Mouse (Mus musculus) stomach, embryonic 14.5 days (tissue): ENCODE measurements around the gene Coq10b. TPM values are rescaled to one million over a fixed set of nuclear protein-coding genes. Genes with fewer than 3 reads are reported as not detected.
"Not testable (repeated sequence)": the region's sequence is repeated elsewhere in the genome, so short reads cannot be mapped to it uniquely, and the experiment has no call there.

Experiments used
- ATAC-seq: fragments of 200-750 bp; cut with Nextera tagmentation; 2 replicates; pipeline ENCODE4 v1.8.0; 2017; ENCODE audit warnings: low read depth, moderate TSS enrichment; ENCODE audit not compliant: insufficient number of reproducible peaks, insufficient read depth, low FRiP score
- H3K27ac ChIP-seq: fragments of 300-500 bp; sonication (generic); 2 replicates; pipeline ENCODE4 v1.5.1; 2014; ENCODE audit warnings: mild to moderate bottlenecking, low read length, moderate library complexity, mixed read lengths
- H3K27me3 ChIP-seq: fragments of 300-500 bp; sonication (generic); 2 replicates; pipeline ENCODE4 v1.6.1; 2014; ENCODE audit warnings: low read length, control low read depth, mixed read lengths; ENCODE audit not compliant: control insufficient read depth, insufficient read depth
- H3K36me3 ChIP-seq: fragments of 300-500 bp; sonication (generic); 2 replicates; pipeline ENCODE4 v1.6.1; 2014; ENCODE audit warnings: mild to moderate bottlenecking, control low read depth, low read length, moderate library complexity, mixed read lengths; ENCODE audit not compliant: control insufficient read depth, insufficient read depth
- H3K4me1 ChIP-seq: fragments of 300-500 bp; sonication (generic); 2 replicates; pipeline ENCODE4 v1.6.1; 2014; ENCODE audit warnings: low read length, control low read depth, mixed read lengths; ENCODE audit not compliant: control insufficient read depth, insufficient read depth
- H3K4me2 ChIP-seq: fragments of 300-500 bp; sonication (generic); replicated peaks from 2 replicates; pipeline ENCODE4 v1.6.1; 2014; ENCODE audit warnings: low read depth, low read length, control low read depth
- H3K4me3 ChIP-seq: fragments of 300-500 bp; sonication (generic); 2 replicates; pipeline ENCODE4 v1.5.1; 2014; ENCODE audit warnings: low read depth, low read length, control low read depth
- H3K9ac ChIP-seq: fragments of 300-500 bp; sonication (generic); replicated peaks from 2 replicates; pipeline ENCODE4 v1.6.1; 2014; ENCODE audit warnings: low read depth, mild to moderate bottlenecking, control low read depth, low read length, moderate library complexity, mixed read lengths
- H3K9me3 ChIP-seq: fragments of 300-500 bp; sonication (generic); 2 replicates; pipeline ENCODE4 v1.6.1; 2016; ENCODE audit warnings: low read depth, low read length, control low read depth; ENCODE audit not compliant: control insufficient read depth
- WGBS: fragments of 180-500 bp; shearing (Covaris S2); extraction: QIAGEN DNeasy Blood & Tissue Kit; methylation state at CpG from one replicate; pipeline ENCODE4 v1.1.7; 2014; 5-methylcytosine and 5-hydroxymethylcytosine counted together
- polyA plus RNA-seq: library from polyadenylated mRNA; unstranded; fragments of >200 nt; fragmentation: Nextera tagmentation; extraction: Ambion mirVana; gene quantifications from 2 replicates; pipeline ENCODE4 v1.2.1, GENCODE M21; 2014

Coq10b gene
- 19.7 and 24.1 TPM in 2 replicates for polyA plus RNA-seq

DNA sequence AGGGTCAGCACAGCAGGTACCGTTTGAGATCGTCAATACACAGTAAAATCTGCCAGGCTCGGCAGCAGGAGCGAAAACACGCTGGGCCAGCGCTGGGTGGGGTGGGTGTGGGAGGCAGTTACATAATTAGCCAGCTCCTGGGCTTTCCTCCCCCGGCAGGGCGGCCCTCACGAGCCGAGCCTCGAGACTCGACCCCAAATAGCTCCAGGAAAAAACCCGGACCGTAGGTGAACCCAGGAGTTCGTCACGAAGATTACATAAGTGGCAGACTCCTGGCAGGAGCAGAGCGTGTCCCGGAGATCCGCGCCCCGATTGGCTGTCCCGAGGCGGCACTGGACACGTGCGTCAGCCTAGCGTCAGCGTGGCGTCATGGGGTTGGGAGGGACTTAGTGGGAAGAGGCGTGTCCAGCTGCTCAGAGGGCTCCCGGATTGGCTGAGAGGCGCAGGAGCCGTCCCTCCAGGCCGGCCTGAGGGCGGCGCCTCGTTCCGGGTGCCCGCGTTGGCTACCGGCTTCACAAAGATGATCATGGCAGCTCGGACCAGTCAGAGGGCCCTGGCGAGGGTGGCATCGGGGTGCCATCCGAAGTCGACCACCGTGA is at the start of gene Coq10b:
Gene Coq10b (plus strand): TSS at position 416 of the 599 bp plus-strand sequence.
- peak; percentile 100 for ATAC-seq
- WGBS, result under 1% methylated on average over 45 of the region's 46 CpGs
- H3K9ac ChIP-seq, result peak within 1 kb of the TSS; percentile 64

DNA sequence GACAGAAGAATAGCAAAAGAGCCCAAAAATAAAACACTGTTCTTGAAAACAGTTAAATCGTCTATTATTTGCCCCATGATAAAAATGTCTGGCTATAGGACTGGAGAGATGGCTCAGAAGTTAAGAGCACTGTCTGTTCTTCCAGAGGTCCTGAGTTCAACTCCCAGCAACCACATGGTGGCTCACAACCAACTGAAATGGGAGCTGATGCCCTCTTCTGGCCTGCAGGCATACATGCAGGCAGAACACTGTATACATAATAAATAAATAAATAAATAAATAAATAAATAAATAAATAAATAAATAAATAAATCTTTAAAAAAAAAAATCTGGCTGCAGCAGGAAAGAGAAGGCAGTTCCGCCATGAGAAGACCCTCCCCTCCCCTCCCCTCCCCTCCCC is 44.3 kb upstream of the Coq10b start:
- not testable (repeated sequence) for ATAC-seq, H3K27ac ChIP-seq, H3K9ac ChIP-seq, H3K4me2 ChIP-seq, H3K4me3 ChIP-seq, H3K4me1 ChIP-seq, H3K9me3 ChIP-seq, H3K27me3 ChIP-seq
- 85% methylated on average over 2 of the region's 2 CpGs for WGBS
- H3K36me3 ChIP-seq, result peaks cover 67% of the 10 kb centered on the region

More for the DNA sequence above, at the start of gene Coq10b:
- Histone ChIP-seq H3K27me3 (no peaks in the 10 kb centered on the region), H3K9me3 (no peaks in the 10 kb centered on the region), H3K27ac (peak within 1 kb of the TSS; percentile 67), H3K4me1 (peaks cover 2% of the 10 kb centered on the region; the same call in 1 of the 2 replicates), H3K4me2 (peak within 1 kb of the TSS; percentile 85), H3K36me3 (no peaks in the 10 kb centered on the region), H3K4me3 (peak within 1 kb of the TSS; percentile 87)

DNA sequence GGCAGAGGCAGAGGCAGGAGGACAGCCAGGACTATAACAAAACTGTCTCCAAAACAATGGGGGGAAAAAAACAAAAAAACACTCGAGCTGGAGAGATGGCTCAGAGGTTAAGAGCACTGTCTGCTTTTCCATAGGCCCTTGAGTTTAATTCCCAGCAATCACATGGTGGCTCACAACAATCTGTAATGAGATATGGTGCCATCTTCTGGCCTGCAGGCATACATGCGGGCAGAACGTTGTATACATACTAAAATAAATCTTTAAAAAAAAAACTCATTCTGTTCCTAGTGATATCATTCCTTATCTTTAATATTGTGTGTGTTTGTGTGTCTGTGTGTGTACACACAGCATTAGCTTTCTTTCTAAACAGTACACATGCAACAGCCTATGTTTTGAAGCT is 40.1 kb upstream of the Coq10b start:
- 63% methylated on average over 3 of the region's 3 CpGs for WGBS
- peaks cover 68% of the 10 kb centered on the region for H3K36me3 ChIP-seq

DNA sequence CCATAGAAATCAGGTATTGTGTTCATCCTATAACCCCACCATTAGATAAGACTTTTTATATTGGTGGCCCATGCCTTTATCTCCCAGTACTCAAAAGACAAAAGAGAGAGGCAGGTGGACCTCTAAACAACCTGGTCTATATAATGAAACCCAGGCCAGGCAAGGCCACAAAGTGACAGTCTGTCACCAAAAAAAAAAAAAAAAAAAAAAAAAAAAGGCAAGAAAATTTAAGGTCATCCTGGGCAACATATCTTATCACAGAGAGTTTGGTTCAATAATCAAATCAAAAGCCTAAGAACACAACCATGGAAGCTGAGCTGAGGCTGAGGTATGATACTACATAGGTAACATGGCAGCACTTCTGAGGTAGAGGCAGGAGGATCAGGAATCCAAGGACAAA is 30.7 kb upstream of the Coq10b start:
- Histone ChIP-seq H3K9me3 (no peaks in the 10 kb centered on the region), H3K4me2 (no peak overlapping the region), H3K9ac (no peak overlapping the region), H3K27ac (no peak overlapping the region), H3K27me3 (no peaks in the 10 kb centered on the region), H3K36me3 (peaks cover 21% of the 10 kb centered on the region), H3K4me3 (no peak overlapping the region), H3K4me1 (no peaks in the 10 kb centered on the region)
- ATAC-seq, result no peak

More for the DNA sequence above, 40.1 kb upstream of the Coq10b start:
- Histone ChIP-seq H3K4me2 (no peak overlapping the region), H3K4me3 (no peak overlapping the region), H3K9ac (no peak overlapping the region), H3K9me3 (no peaks in the 10 kb centered on the region), H3K27me3 (no peaks in the 10 kb centered on the region), H3K4me1 (no peaks in the 10 kb centered on the region), H3K27ac (no peak overlapping the region)
- ATAC-seq, result no peak

DNA sequence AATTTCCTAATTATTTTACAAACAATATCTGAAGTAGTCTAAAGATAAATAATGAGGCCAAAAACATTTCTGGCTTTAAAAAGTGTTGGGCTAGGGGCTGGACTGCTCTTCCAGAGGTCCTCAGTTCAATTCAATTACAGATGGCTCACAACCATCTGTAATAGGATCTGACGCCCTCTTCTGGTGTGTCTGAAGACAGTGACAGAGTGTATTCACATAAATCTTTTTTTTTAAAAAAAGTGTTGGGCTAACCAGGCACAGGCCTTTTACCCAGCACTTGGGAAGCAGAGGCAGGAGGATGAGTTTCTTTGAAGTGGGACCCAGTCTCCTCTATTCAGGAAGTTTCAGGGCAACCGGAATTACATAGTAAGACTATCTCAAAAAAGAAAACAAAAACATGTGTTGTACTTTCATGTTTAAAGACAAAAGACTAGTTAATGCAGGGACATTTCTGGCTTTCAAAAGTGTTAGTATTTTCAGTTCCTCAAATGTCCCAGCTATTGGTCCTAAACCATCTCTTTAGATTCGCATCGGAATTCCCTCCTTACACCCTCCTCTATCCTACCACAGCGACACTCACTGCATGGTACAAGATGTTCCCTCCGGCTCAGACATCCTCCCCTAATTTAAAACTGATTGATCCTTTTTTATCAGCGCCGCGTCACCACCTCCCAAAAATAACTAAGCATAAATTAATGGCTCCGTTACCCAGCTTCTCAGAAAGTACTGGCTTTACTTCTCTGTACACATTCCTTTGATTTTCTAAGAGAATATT is 26.7 kb upstream of the Coq10b start:
- H3K36me3 ChIP-seq, result no peaks in the 10 kb centered on the region
- H3K9ac ChIP-seq, result peak overlapping the region; percentile 99
- peak overlapping the region; percentile 96; the same call in 1 of the 2 replicates for H3K27ac ChIP-seq
- WGBS, result 7% methylated on average over 10 of the region's 10 CpGs
- no peaks in the 10 kb centered on the region for H3K27me3 ChIP-seq
- H3K4me1 ChIP-seq, result no peaks in the 10 kb centered on the region
- ATAC-seq, result no peak
- H3K4me2 ChIP-seq, result peak overlapping the region; percentile 89
- H3K4me3 ChIP-seq, result peak overlapping the region; percentile 98
- no peaks in the 10 kb centered on the region for H3K9me3 ChIP-seq

DNA sequence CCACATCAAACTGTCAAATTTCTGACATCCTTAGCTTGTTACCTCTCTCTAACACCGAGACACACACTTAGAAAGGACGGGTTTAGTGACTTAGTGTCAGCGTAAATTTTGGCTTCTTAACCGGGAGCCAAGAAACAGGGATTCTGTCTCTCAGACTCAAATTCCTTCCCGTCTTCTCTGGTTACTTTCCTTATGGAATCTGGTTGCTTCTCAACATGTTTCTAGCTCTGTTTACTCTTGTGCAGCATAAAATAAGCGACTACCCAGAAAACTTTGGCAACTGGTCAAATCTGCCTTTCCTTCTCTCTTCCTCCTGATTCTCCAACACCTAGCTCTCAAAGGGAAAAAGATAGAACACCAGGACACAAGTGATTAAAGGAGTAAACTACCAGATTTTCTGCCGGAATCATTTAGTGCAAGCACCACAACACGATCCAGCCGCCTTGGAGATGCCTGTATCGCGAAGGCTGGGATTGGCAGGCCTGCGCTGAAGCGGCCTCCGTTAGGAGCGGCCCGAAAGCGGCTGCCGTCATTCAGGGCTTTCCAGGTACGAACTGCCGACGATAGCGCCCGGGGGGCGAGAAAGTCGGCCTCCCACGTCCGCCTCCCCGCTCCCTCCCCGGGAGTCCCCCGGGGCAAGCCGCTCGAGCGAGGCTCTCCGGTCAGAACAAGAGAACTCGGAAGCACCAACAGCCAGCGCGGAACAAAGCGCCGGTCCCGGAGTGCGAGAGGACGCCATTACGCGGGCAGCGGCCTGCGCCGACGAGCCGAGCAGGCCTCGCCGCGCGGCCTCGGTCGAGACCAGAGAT is 25.9 kb upstream of the Coq10b start:
- Histone ChIP-seq H3K4me2 (peak overlapping the region; percentile 89), H3K9me3 (no peaks in the 10 kb centered on the region), H3K36me3 (no peaks in the 10 kb centered on the region), H3K4me1 (no peaks in the 10 kb centered on the region), H3K27me3 (no peaks in the 10 kb centered on the region), H3K27ac (peak overlapping the region; percentile 96), H3K9ac (peak overlapping the region; percentile 99), H3K4me3 (peak overlapping the region; percentile 98)
- under 1% methylated on average over 54 of the region's 55 CpGs for WGBS
- peak; percentile 30 for ATAC-seq

DNA sequence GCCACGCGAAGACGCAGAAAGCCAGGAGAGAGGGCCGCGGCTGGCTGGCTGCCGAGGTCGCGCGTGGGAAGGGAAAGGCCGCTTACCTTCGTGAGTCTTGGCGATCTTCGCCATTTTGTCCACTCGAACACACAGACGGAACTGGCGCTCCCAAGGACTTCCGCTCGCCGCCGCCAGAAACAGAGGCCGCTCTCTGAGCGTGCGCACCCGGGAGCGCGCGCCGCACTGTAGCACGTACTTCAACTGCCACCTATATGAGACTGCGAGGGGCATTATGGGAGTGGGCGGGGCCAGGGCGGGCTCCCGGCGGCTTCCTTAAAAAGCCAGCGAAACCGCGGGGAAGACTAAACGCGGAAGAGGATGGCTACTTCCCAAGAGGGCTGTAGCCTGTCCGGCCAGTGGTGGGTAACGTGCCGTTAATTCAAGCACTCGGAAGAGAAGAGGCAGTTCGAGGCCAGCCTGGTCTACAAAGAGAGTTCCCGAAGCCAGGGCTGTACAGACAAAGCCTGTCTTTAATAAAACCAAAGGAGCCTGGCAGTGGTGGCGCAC is 25.2 kb upstream of the Coq10b start, which contains the start of gene Sf3b1:
Gene Sf3b1 (minus strand): TSS at position 229 of the 549 bp plus-strand sequence.
- peak within 1 kb of the TSS; percentile 98 for H3K4me3 ChIP-seq
- peak; percentile 99 for ATAC-seq
- H3K4me2 ChIP-seq, result peak within 1 kb of the TSS; percentile 89
- H3K9me3 ChIP-seq, result no peaks in the 10 kb centered on the region
- H3K36me3 ChIP-seq, result no peaks in the 10 kb centered on the region
- H3K27ac ChIP-seq, result peak within 1 kb of the TSS; percentile 96
- 2% methylated on average over 46 of the region's 46 CpGs for WGBS
- peak within 1 kb of the TSS; percentile 99 for H3K9ac ChIP-seq
- no peaks in the 10 kb centered on the region for H3K27me3 ChIP-seq
- no peaks in the 10 kb centered on the region for H3K4me1 ChIP-seq

DNA sequence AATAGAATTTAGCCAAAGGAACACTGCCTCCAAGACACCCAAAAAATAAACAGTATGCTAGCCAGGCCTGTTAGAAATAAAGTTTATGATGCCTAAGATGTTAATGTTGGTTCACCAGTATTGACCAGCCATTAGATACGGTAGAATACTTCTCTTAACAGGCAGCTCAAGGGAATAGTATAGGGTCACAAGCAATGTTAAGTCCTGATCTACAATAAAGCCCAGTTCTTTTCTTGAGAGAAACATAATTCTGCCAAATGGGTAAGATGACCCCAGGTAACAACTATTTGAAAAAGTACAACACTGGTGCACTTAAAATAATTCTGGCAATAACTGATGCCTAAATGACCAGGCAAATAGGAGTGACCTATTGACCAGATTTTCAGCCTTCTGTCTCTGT is 24.6 kb upstream of the Coq10b start:
- Histone ChIP-seq H3K27ac (no peak overlapping the region), H3K4me2 (peak overlapping the region; percentile 44), H3K27me3 (no peaks in the 10 kb centered on the region), H3K9ac (no peak overlapping the region), H3K4me1 (no peaks in the 10 kb centered on the region), H3K9me3 (no peaks in the 10 kb centered on the region), H3K4me3 (peak overlapping the region; percentile 98; the same call in 1 of the 2 replicates), H3K36me3 (no peaks in the 10 kb centered on the region)
- ATAC-seq, result no peak
- WGBS, result 93% methylated on average over 1 of the region's 1 CpGs
